Mouse (Mus musculus) liver, adult 2 months (tissue): Measurements from ENCODE around the gene Pofut2.
A peak's percentile ranks its signal among the peaks of the same experiment; 100 is the strongest.

Experiments
- CTCF ChIP-seq: fragments of 200-500 bp; IDR thresholded peaks from 2 replicates; pipeline ENCODE4 v1.5.1; 2011; ENCODE audit warnings: low read depth, low read length, control low read depth
- POLR2A ChIP-seq: fragments of 200-500 bp; IDR thresholded peaks from 2 replicates; pipeline ENCODE4 v1.6.1; 2011; ENCODE audit warnings: low read length, control low read depth; ENCODE audit not compliant: insufficient read depth; ENCODE audit errors: extremely low read depth

- TF ChIP-seq POLR2A (no peak), CTCF (peak; percentile 49)
Measured at GRCm38 (mm10) chr10:77251223-77251783, 7.7 kb upstream of the Pofut2 start.
